Mouse (Mus musculus): ENCODE results near the gene Dock8.

The Dock8 gene

GRCm38 (mm10) chr19:25186316-25186715 lies 187.0 kb downstream of the Dock8 start:
- DNase-seq (ENCODE audit: low read depth, low spot score) = no peak

DNA sequence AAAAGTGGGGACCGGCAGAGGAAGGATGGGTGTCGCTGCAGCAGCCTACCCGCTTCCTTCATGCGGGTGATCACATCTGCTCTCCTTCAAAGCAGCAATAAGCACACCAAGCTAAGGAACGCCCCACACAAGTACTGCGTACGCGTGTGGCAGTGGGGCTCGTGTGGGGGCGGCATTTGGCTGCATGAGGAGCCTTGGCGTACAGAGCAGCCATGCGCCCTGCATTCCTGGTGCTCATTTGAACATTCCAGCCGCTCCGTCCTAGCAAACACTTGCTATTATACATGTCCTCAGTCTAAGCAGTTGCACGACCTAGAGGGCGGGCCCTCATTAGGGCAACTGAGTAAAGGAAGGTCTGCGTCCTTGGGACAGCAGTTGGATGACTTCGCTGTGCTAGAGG lies 188.3 kb downstream of the Dock8 start:
- DNase-seq (ENCODE audit: low read depth, low spot score) = no peak

DNA sequence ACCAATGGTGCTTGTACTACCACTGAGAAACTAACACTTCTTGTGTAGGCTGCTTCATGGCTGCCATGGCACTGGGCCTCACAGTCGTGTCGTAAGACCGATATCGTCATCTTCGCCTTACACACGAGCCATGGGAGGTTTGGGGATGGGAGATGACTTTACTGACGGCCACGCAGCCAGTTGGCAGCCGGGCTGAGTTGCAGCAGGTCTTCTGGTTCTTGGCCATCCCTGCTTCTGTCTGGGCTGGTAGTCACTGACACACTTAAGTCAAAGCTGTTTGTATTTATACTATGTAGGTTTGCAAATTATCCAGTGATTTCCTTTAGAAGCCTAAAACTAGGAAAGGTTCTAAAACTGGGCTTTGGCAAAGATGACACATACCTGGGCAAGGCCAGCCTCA lies 194.4 kb downstream of the Dock8 start:
- DNase-seq (ENCODE audit: low read depth, low spot score) = no peak

- no peak for DNase-seq (ENCODE audit: low read depth, low spot score)
Observed at GRCm38 (mm10) chr19:25200081-25200860, 200.9 kb downstream of the Dock8 start.

- DNase-seq (ENCODE audit: low read depth, low spot score) = no peak
Observed at GRCm38 (mm10) chr19:25203077-25203476, 203.7 kb downstream of the Dock8 start.

DNA sequence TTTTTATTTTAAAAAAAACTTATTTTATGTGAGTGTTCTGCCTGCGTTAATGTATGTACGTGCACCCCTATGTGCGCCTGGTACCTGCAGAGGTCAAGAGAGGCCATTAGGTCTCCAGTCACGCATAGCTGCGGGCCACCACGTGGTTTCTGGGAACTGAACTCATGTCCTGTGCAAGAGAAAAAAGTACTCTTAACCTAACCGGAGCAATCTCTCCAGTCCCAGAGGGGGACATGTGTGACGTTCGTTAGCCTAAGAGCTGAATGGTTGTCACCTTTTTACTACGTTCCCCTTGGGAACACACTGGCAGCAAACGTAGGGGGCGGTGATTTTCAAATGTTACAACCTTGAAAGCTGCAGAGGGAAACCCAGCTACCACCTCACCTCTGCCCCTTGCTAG lies 207.6 kb downstream of the Dock8 start:
- DNase-seq (ENCODE audit: low read depth, low spot score) = no peak

- DNase-seq (ENCODE audit: low read depth, low spot score) = no peak
Observed at GRCm38 (mm10) chr19:25207731-25208361, 208.5 kb downstream of the Dock8 start.

DNA sequence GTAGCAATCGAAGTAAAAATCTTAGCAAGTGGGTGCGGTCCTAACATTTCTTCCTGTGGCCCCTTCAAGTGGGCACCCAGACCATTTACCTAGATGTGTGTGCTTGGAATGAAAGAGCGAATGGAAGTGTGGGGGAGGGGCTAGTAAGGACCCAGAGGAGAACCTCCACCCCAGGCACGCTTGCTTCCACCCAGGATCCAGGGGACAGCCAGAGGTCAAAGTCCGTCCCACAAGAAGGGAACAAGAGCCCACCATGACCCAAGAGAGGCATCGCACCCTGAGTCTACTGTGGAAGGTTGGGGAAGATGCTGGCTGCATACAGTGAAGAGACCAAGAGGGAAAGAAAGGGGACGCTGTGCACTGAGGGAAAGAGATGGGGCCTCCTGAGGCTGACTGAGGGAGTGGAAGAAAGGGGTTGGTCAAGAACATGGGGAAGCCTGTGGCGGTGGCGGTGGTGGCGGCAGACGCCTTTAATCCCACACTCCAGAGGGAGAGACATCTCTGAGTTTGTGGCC lies 209.3 kb downstream of the Dock8 start:
- no peak for DNase-seq (ENCODE audit: low read depth, low spot score)

GRCm38 (mm10) chr19:25220611-25221010 lies 221.3 kb downstream of the Dock8 start:
- no peak for DNase-seq (ENCODE audit: low read depth, low spot score)

DNA sequence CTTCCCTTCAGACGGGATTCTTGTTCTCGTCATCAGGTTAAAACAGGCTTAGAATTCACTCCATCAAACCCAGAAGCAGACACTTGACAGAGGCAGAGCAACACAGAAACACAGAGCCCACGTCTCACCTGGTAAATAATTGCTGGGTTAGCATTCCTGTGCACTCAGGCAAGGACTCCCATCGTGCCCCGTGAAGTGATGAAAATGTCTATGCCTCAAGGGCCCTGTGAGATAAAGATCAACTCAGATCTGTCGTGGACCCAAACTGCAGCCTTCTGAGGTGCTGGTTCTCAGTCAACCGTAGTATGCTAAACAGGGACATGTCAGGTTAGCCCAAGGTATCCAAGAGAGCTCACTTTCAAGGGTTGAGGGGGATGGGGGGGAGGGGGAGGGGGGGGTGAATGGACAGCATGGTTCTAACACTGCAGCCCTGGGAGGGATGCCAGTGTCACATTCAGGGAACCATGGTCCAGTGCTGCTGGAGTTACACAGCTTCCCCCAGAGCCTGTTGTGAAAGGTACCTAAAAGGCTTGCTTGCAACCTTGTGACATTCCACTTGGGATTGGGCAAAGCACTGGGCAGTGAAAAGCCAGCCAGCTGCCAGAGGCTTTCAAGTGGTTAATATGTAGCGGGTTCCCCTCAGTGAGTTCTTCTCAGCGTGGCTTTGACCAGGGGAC lies 222.8 kb downstream of the Dock8 start:
- no peak for DNase-seq (ENCODE audit: low read depth, low spot score)

DNA sequence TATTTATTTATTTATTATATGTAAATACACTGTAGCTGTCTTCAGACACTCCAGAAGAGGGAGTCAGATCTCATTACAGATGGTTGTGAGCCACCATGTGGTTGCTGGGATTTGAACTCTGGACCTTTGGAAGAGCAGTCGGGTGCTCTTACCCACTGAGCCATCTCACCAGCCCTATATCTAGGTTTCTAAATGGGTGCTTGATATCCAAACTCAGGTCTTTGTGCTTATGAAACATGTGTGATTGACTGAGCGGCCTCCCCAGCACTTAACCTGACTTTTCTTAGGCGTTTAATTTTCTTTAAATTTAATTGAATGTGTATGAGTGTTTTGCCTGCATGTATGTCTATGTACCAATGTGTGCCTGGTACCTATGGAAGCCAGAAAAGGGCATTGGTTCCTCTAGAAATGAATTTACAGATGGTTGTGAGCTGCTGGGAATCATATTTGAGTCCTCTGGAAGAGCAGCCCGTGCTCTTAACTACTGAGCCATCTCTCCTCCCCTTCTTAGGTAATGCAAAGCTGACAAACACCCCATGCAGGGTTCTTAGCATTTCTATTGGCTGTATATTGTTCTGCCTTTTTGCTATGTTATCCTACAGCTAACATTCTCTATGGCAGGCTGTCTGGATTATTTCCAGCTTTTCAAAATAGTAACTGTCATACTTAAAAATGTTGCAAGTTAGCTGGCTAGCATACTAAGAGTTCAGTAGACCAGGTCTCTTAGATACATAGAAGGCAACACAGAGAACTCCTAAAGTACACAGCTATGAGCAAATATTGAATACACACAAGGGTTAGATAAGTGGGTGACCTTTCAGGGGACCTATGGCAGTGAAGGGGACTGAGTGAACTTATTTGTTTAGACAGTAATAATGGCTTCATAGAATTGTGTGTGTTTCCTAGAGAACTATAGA lies 231.0 kb downstream of the Dock8 start:
- no peak for DNase-seq (ENCODE audit: low read depth, low spot score)

GRCm38 (mm10) chr19:25230975-25231334 lies 231.6 kb downstream of the Dock8 start:
- no peak for DNase-seq (ENCODE audit: low read depth, low spot score)

DNA sequence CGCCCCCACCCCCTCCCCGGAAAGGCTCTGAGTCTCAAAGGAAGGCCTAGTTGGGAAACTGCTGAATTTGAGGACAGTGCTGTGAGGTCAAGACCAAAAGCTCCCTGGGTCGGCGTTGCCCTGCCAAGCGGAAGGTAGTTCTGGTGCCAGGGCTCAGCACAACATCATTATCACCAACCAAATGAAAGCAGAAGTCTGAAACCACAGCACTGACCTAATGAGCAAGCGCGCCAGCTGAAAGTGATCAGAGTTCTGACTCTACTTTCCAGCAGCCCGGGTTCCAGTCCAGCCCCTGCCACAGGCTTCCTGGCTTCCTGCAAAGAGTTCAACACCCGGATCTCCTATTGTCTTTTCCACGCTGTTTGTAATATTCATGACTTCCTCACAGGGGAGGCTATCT lies 232.7 kb downstream of the Dock8 start:
- no peak for DNase-seq (ENCODE audit: low read depth, low spot score)

GRCm38 (mm10) chr19:25236596-25237491 lies 237.5 kb downstream of the Dock8 start, which contains the start of gene Kank1:
Gene Kank1, plus strand, starts transcription at chr19:25236975.
- DNase-seq (ENCODE audit: low read depth, low spot score) = peak; percentile 16

- no peak for DNase-seq (ENCODE audit: low read depth, low spot score)
Observed at GRCm38 (mm10) chr19:25237492-25238040, 238.2 kb downstream of the Dock8 start.

- no peak for DNase-seq (ENCODE audit: low read depth, low spot score)
Observed at GRCm38 (mm10) chr19:25238121-25238520, 238.8 kb downstream of the Dock8 start.

DNA sequence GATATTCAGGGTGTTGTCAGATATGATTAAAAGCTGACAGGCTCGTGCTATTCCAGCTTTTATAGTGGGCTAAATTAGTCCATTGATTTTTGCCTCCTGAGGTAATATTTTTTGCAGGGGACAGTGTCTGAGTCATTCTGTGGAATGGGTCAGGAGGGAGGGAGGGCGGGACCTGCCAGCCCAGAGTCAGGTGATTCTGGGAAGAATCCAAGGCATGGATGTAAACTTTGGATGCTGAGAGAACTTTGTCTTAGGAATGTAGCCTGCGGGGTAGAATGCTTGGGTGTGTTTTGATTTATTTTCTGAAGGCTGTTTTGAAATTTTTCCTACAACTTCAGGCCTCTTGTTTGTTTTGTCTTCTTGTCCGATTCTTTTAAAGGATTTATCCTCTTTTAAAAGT lies 244.2 kb downstream of the Dock8 start:
- no peak for DNase-seq (ENCODE audit: low read depth, low spot score)

DNA sequence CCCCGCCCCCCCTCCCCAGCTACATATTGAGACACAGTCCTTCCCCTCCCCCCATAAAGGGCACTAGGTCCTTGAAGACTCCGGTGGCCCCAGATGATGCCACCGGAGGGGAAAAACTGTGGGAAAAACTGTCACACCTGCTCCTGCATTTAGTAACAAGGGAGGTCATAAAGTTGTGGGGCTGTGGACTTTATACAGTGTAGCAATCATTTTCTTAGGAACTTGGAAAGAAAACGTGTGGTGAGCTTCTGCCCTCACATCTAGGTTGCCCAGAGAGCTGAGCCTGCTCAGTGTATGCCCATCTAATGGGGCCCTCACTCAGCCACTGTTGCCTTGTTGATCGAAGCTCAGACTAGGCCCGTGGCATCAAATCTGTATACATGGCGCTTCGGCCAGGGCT lies 246.7 kb downstream of the Dock8 start:
- DNase-seq (ENCODE audit: low read depth, low spot score) = no peak

GRCm38 (mm10) chr19:25247858-25248552 lies 248.7 kb downstream of the Dock8 start:
- DNase-seq (ENCODE audit: low read depth, low spot score) = no peak

- DNase-seq (ENCODE audit: low read depth, low spot score) = no peak
Observed at GRCm38 (mm10) chr19:25249230-25249629, 249.9 kb downstream of the Dock8 start.

Data from brain, embryonic 18.5 days (tissue).